Mouse (Mus musculus) hindlimb bud, embryonic 11.5 days (tissue): ENCODE data around the gene Gm21903.
"Not testable (repeated sequence)": the region's sequence is repeated elsewhere in the genome, so short reads cannot be mapped to it uniquely, and the experiment has no call there.

Experiments used
- DNase-seq: peaks from one replicate; pipeline ENCODE4 v3.0.0-alpha.2; 2012; ENCODE audit warnings: low read depth, low spot score; ENCODE audit errors: extremely low spot score

Gene Gm21903

GRCm38 (mm10) chr17:39043241-39043640, at the start of gene Gm21903:
Gene Gm21903, minus strand, starts transcription at chr17:39043341.
- DNase-seq = no peak

- DNase-seq = no peak
These were observed 33.8 kb upstream of the Gm21903 start, which contains the start of gene Esp23 for GRCm38 (mm10) chr17:39076937-39077336. Gene Esp23, minus strand, starts transcription at chr17:39077037.

DNA sequence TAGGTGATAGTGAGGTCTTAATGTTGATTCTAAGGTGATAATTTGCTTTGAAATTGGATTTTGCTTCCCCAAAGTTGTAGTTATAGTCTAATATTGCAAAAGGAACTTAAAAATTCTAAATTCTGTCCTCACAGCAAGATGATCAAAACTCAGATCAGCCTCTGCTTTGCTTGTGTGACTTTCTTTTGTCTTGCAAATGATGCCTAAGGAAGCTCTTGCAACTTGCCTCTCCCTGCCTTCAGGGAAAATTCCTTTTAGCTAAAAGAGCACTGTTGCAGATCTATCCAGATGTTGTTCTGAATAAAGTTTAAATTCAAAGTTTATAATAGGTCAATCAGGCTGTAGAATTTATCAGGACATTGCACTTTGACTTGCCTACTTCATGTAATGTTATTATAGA, 20.5 kb upstream of the Gm21903 start:
- no peak for DNase-seq

GRCm38 (mm10) chr17:39036395-39036794, 6.7 kb downstream of the Gm21903 start, which contains the start of gene Esp24:
Gene Esp24, plus strand, starts transcription at chr17:39036695.
- not testable (repeated sequence) for DNase-seq

GRCm38 (mm10) chr17:39017184-39017583, 26.0 kb downstream of the Gm21903 start:
- DNase-seq = no peak

GRCm38 (mm10) chr17:39010675-39011638, 32.2 kb downstream of the Gm21903 start:
- DNase-seq = no peak

DNA sequence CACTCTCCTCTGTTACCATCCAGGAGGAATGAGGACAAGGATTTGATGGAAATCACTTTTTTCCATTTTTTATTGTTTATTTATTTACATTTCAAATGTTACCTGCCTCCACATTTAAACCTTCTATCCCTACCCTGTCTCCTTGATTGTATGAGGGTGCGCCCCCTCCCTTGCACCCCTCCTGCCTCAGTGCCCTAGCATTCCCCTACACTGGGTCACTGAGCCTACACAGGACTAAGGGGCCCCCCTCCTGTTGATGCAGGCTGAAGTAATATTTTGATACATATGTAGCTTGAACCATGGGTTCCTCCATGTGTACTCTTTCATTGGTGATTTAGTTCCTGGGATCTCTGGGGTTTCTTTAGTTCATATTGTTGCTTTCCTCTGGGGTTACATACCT, 33.3 kb downstream of the Gm21903 start:
- no peak for DNase-seq
